Mouse (Mus musculus): ENCODE measurements around the gene Klhl32. TPM values are rescaled to one million over a fixed set of nuclear protein-coding genes. Genes with fewer than 3 reads are reported as not detected.

The Klhl32 gene
- polyA plus RNA-seq, 1 experiment from 2014 or later: 12.0 TPM

DNA sequence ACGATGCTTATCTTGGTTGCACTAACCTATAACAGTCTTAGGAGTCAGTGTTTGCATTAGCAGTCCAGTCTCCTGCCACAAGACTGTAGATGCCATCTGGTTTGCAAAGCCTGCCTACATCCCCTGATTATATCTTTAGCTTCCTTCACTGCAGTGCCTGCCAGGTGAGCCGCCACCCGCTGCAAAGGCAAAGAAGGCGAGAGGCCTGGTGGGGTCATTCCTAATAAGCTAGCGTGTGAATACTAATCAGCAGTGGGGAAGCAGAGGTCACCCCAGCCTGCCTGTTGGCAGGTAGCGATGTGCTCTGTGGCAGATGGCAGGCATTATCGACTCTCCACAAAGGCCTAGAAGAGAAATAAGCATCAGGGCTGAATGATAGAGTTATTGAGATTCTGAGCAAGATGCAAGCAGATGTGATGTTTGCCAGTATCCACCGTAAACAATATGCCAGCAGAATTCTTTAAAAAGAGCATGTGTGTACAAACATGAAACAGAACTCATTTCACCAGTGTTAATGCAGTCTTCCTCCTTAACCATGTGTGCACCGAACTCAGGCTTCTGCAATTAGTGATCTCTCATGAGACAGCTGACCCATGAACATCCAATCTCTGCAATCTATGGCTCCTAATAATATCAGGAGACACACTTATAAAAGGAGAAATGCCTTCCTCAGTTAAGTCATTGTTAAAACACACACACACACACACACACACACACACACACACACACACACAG lies 219.6 kb downstream of the Klhl32 start:
- DNase-seq (ENCODE audit: low spot score) (peak; percentile 70), ATAC-seq (peak; percentile 87)
- H3K9ac ChIP-seq (ENCODE audit: low read length): no peak overlapping the region

DNA sequence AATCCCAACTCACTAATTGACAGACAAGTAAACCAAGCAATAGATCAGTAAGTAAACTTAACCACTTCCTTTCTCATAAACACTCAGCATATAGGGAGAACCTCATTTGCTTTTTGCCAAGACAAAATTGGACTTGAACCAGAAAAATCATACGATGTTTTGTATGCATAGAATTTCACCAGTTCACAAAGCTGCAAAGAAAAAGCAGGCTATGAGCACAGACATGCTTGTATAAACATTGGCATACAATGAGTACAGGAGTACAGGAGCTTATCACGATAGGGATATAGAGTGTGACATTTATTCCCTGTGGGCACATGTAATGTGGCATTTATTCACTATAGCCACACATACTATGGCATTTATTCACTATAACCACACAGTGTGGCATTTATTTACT lies 220.5 kb downstream of the Klhl32 start:
- DNase-seq (ENCODE audit: low spot score) (peak; percentile 66), ATAC-seq (0 out of 2 replicates have a peak, but pooled peaks have one; percentile 30)

More for the DNA sequence above, 219.6 kb downstream of the Klhl32 start:
- H3K9me3 ChIP-seq (replicated peaks; ENCODE audit: control insufficient read depth, low read length): no peaks in the 10 kb centered on the region
- H3K4me1 ChIP-seq (ENCODE audit: control insufficient read depth, insufficient read depth, low read length): peaks cover 9% of the 10 kb centered on the region
- no peak overlapping the region for H3K4me2 ChIP-seq (ENCODE audit: low read length)
- H3K27me3 ChIP-seq (replicated peaks; ENCODE audit: control insufficient read depth, insufficient read depth, low read length): no peaks in the 10 kb centered on the region
- H3K36me3 ChIP-seq (ENCODE audit: control insufficient read depth, insufficient read depth, low read length): no peaks in the 10 kb centered on the region
- H3K27ac ChIP-seq (ENCODE audit: low read depth, low read length): no peak overlapping the region; the same call in 1 of the 2 replicates
- no peak overlapping the region for H3K4me3 ChIP-seq (ENCODE audit: low read depth, low read length)
- 48% methylated on average over 9 of the region's 9 CpGs for WGBS

DNA sequence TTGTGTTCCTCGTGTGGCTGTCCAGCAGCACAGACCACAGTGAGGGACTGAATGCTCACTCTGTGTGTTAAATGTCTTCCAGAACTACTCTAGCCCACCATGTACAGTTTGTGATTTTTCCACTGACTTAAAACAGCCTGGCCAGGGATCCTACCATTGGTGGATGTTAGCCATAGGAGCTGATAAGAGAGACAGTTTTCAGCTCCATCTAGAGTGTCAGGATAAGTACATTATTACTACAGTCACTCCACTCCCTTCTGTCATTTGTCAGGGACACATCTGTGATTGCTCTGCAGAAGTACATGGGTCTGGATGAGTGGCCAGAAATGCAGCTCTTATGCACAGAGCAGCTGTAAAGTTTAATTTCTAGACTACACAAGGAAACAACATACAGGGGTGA lies 223.1 kb downstream of the Klhl32 start:
- H3K9ac ChIP-seq (ENCODE audit: low read length): no peak overlapping the region
- H3K36me3 ChIP-seq (ENCODE audit: control insufficient read depth, insufficient read depth, low read length): no peaks in the 10 kb centered on the region
- 75% methylated on average over 1 of the region's 1 CpGs for WGBS
- H3K4me3 ChIP-seq (ENCODE audit: low read depth, low read length): no peak overlapping the region
- no peak for ATAC-seq
- H3K27ac ChIP-seq (ENCODE audit: low read depth, low read length): no peak overlapping the region
- DNase-seq (ENCODE audit: low spot score): no peak
- no peak overlapping the region for H3K4me2 ChIP-seq (ENCODE audit: low read length)
- H3K27me3 ChIP-seq (replicated peaks; ENCODE audit: control insufficient read depth, insufficient read depth, low read length): no peaks in the 10 kb centered on the region
- H3K4me1 ChIP-seq (ENCODE audit: control insufficient read depth, insufficient read depth, low read length): peaks cover 9% of the 10 kb centered on the region
- no peaks in the 10 kb centered on the region for H3K9me3 ChIP-seq (replicated peaks; ENCODE audit: control insufficient read depth, low read length)

More for the DNA sequence above, 220.5 kb downstream of the Klhl32 start:
- H3K4me2 ChIP-seq (ENCODE audit: low read length): no peak overlapping the region
- WGBS: 66% methylated on average over 2 of the region's 2 CpGs
- H3K27ac ChIP-seq (ENCODE audit: low read depth, low read length): no peak overlapping the region
- H3K4me1 ChIP-seq (ENCODE audit: control insufficient read depth, insufficient read depth, low read length): peaks cover 9% of the 10 kb centered on the region
- no peak overlapping the region for H3K9ac ChIP-seq (ENCODE audit: low read length)
- no peaks in the 10 kb centered on the region for H3K27me3 ChIP-seq (replicated peaks; ENCODE audit: control insufficient read depth, insufficient read depth, low read length)
- no peaks in the 10 kb centered on the region for H3K36me3 ChIP-seq (ENCODE audit: control insufficient read depth, insufficient read depth, low read length)
- no peaks in the 10 kb centered on the region for H3K9me3 ChIP-seq (replicated peaks; ENCODE audit: control insufficient read depth, low read length)
- no peak overlapping the region for H3K4me3 ChIP-seq (ENCODE audit: low read depth, low read length)

DNA sequence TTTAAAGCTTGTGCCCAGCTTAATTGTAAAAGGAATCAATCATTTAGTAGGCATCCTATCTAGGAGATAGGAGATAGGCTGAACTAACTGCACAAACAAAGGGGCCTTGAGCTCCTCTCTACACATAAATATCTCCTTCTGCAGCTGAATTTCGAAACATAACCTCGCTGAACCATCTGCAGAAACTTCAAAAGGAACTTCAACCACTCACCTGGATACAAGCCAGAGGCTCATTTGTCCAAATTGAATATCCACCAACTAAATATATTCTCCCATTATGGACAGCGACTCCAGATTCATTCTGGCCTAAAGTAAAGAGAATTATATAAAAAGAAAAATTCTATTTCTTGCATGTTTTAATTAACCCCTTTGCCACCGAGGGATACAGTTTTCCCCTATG lies 224.2 kb downstream of the Klhl32 start:
- ATAC-seq (no peak), DNase-seq (ENCODE audit: low spot score) (no peak)
- no peak overlapping the region for H3K9ac ChIP-seq (ENCODE audit: low read length)
- H3K4me2 ChIP-seq (ENCODE audit: low read length): no peak overlapping the region
- H3K27me3 ChIP-seq (replicated peaks; ENCODE audit: control insufficient read depth, insufficient read depth, low read length): no peaks in the 10 kb centered on the region
- no peaks in the 10 kb centered on the region for H3K9me3 ChIP-seq (replicated peaks; ENCODE audit: control insufficient read depth, low read length)
- no peak overlapping the region for H3K4me3 ChIP-seq (ENCODE audit: low read depth, low read length)
- 76% methylated on average over 4 of the region's 4 CpGs for WGBS
- H3K27ac ChIP-seq (ENCODE audit: low read depth, low read length): no peak overlapping the region
- no peaks in the 10 kb centered on the region for H3K36me3 ChIP-seq (ENCODE audit: control insufficient read depth, insufficient read depth, low read length)
- H3K4me1 ChIP-seq (ENCODE audit: control insufficient read depth, insufficient read depth, low read length): peaks cover 5% of the 10 kb centered on the region

DNA sequence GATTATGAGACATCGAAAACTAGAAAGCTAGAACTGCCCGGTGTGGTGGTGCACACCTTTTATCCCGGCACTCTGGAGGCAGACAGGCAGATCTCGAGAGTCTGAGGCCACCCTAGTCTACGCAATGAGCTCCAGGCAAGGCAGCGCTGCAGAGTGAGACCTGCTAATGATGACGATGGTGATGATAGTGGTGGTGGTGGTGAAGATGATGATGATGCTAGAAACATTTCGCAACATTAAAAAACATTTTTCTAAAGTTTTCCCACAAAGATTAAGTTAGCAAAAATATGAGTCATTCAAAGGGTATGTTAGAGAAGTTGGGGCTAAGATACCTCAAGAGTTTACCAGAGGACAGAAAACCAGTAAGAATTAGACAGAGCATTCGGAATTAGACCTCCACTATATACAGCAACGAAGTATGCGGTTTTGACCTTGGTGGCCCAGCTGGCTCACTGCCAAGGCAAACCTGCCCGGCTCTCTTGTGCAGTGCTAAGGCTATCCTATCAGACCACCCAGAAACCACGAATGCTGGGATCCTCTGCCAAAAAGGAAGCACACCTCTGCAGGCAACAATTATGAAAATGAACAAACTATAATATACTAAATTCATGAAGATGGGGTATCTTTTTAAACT lies 224.9 kb downstream of the Klhl32 start:
- Histone ChIP-seq H3K9me3 (replicated peaks; ENCODE audit: control insufficient read depth, low read length) (no peaks in the 10 kb centered on the region), H3K4me1 (ENCODE audit: control insufficient read depth, insufficient read depth, low read length) (peaks cover under 1% of the 10 kb centered on the region), H3K36me3 (ENCODE audit: control insufficient read depth, insufficient read depth, low read length) (no peaks in the 10 kb centered on the region), H3K4me3 (ENCODE audit: low read depth, low read length) (no peak overlapping the region), H3K27ac (ENCODE audit: low read depth, low read length) (no peak overlapping the region), H3K4me2 (ENCODE audit: low read length) (no peak overlapping the region), H3K27me3 (replicated peaks; ENCODE audit: control insufficient read depth, insufficient read depth, low read length) (no peaks in the 10 kb centered on the region), H3K9ac (ENCODE audit: low read length) (no peak overlapping the region)
- DNase-seq (ENCODE audit: low spot score): no peak
- WGBS: 81% methylated on average over 13 of the region's 13 CpGs
- no peak for ATAC-seq

DNA sequence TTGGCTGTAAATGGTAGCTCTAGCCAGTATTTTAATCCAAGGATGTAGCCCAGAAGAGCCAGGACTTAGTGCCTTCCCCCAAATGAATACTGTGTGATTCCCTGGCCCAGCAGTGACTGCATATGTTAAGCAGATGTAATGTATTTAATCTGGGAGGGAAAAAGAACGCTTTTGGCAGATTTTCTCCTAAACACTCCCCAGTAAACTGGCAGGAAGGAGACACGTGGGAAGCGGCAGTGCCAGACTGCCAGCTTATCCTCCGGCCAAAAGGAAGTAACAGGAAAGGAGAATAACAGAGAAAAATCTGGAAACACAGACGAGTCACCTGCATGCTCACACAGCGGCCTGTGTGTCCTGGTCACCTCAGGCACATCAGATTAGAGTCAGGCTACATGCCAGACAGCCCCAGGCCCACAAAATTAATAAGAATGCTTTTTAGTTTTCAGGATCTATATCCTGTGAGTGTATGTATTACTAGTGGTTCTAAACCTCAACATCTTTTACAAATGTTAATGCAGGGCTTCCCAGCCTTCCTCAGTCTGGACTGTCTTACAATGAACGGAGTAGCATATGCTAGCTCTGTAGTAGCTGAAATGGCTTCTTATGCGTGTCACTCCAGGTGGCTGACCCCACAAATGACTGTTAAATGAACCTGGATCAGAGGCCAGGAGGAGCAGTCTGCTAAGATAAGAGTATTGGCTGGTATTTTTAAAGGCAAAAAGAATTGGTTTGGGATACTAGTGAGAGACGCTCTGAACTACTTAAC lies 229.3 kb downstream of the Klhl32 start:
- no peaks in the 10 kb centered on the region for H3K9me3 ChIP-seq (replicated peaks; ENCODE audit: control insufficient read depth, low read length)
- no peaks in the 10 kb centered on the region for H3K27me3 ChIP-seq (replicated peaks; ENCODE audit: control insufficient read depth, insufficient read depth, low read length)
- 75% methylated on average over 9 of the region's 9 CpGs for WGBS
- DNase-seq (ENCODE audit: low spot score) (peak; percentile 80), ATAC-seq (peak; percentile 88)
- H3K4me3 ChIP-seq (ENCODE audit: low read depth, low read length): no peak overlapping the region
- H3K4me1 ChIP-seq (ENCODE audit: control insufficient read depth, insufficient read depth, low read length): no peaks in the 10 kb centered on the region
- H3K9ac ChIP-seq (ENCODE audit: low read length): no peak overlapping the region
- H3K27ac ChIP-seq (ENCODE audit: low read depth, low read length): peak overlapping the region; percentile 11; the same call in 1 of the 2 replicates
- no peak overlapping the region for H3K4me2 ChIP-seq (ENCODE audit: low read length)
- no peaks in the 10 kb centered on the region for H3K36me3 ChIP-seq (ENCODE audit: control insufficient read depth, insufficient read depth, low read length)

DNA sequence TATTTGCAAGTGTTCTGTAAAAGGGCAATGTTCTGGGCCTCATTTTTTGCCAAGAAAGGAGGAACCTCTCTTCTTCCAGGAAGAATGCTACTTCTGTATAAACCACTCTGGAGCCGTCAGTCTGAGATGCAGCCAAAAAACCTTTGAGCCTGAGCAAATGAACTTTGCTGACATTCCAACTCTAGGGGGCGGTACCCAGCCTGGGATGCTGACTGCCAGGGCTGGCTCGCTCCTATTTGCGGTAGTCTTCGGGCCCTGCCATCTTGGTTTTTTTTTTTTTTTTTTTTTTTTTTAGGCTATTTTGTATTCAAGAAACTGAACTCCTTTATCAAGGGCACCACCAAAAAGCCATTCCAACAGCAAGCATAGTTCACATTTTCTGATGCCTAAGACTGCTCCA lies 230.5 kb downstream of the Klhl32 start:
- ATAC-seq: no peak
- DNase-seq (ENCODE audit: low spot score): no peak
- no peak overlapping the region for H3K27ac ChIP-seq (ENCODE audit: low read depth, low read length)

DNA sequence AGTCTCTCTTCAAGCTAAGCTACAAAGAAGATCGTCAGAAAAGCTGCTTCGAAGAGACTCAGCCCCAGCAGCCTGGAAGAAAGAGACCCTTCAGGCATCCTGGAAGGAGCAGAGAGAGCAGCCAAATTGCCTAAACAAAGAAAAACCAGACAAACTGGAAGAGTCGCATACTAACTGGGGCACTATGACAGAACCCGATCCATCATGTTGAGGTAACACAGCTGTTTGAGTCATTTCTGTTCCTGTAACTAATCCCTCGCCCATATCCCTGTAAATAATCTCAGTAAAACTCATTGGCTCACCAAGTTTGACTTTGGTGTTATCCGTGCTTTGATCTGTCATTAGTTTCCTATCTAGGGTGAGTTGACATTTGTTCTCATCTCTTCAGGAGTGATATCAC lies 230.9 kb downstream of the Klhl32 start:
- WGBS: 90% methylated on average over 6 of the region's 6 CpGs
- Histone ChIP-seq H3K27me3 (replicated peaks; ENCODE audit: control insufficient read depth, insufficient read depth, low read length) (no peaks in the 10 kb centered on the region), H3K9ac (ENCODE audit: low read length) (no peak overlapping the region), H3K27ac (ENCODE audit: low read depth, low read length) (no peak overlapping the region), H3K9me3 (replicated peaks; ENCODE audit: control insufficient read depth, low read length) (no peaks in the 10 kb centered on the region), H3K4me3 (ENCODE audit: low read depth, low read length) (no peak overlapping the region), H3K36me3 (ENCODE audit: control insufficient read depth, insufficient read depth, low read length) (no peaks in the 10 kb centered on the region), H3K4me1 (ENCODE audit: control insufficient read depth, insufficient read depth, low read length) (no peaks in the 10 kb centered on the region), H3K4me2 (ENCODE audit: low read length) (no peak overlapping the region)
- no peak for ATAC-seq
- no peak for DNase-seq (ENCODE audit: low spot score)

More for the DNA sequence above, 230.5 kb downstream of the Klhl32 start:
- 81% methylated on average over 5 of the region's 5 CpGs for WGBS
- Histone ChIP-seq H3K27me3 (replicated peaks; ENCODE audit: control insufficient read depth, insufficient read depth, low read length) (no peaks in the 10 kb centered on the region), H3K4me3 (ENCODE audit: low read depth, low read length) (no peak overlapping the region), H3K36me3 (ENCODE audit: control insufficient read depth, insufficient read depth, low read length) (no peaks in the 10 kb centered on the region), H3K9ac (ENCODE audit: low read length) (no peak overlapping the region), H3K4me2 (ENCODE audit: low read length) (no peak overlapping the region), H3K9me3 (replicated peaks; ENCODE audit: control insufficient read depth, low read length) (no peaks in the 10 kb centered on the region), H3K4me1 (ENCODE audit: control insufficient read depth, insufficient read depth, low read length) (no peaks in the 10 kb centered on the region)
